Mouse (Mus musculus) MEL (cell line): ENCODE measurements around the gene Ccl7. TPM values are rescaled to one million over a fixed set of nuclear protein-coding genes. Genes with fewer than 3 reads are reported as not detected.

Experiments used
- DNase-seq: peaks from one replicate; pipeline ENCODE4 v3.0.0; 2011; ENCODE audit warnings: low read depth, low spot score
- H3K27ac ChIP-seq: 2 replicates; pipeline ENCODE4 v1.5.1; 2012; ENCODE audit warnings: low read depth, mild to moderate bottlenecking, control low read depth, low read length, moderate library complexity; ENCODE audit not compliant: control insufficient read depth
- H3K27me3 ChIP-seq, 2 experiments: fragments of 150-350 bp in 1 of 2; sonication (generic) in 1 of 2; 2 replicates each; pipeline ENCODE4 v1.6.1; 2012; ENCODE audit warnings: low read length in 2 of 2, mild to moderate bottlenecking in 2 of 2, improper control_type of control experiment in 1 of 2, moderate library complexity in 1 of 2; ENCODE audit not compliant: insufficient read depth in 2 of 2, control insufficient read depth in 1 of 2
- H3K36me3 ChIP-seq, 2 experiments: 2 replicates each; pipeline ENCODE4 v1.6.1; 2012 to 2014; ENCODE audit warnings: low read length in 2 of 2, improper control_type of control experiment in 1 of 2, inconsistent platforms in 1 of 2, mild to moderate bottlenecking in 1 of 2; ENCODE audit not compliant: insufficient read depth in 2 of 2, control insufficient read depth in 1 of 2
- H3K4me1 ChIP-seq, 2 experiments: fragments of 150-350 bp in 1 of 2; sonication (generic) in 1 of 2; 2 replicates each; pipeline ENCODE4 v1.6.1; 2012; ENCODE audit warnings: low read length in 2 of 2, improper control_type of control experiment in 1 of 2, mild to moderate bottlenecking in 1 of 2; ENCODE audit not compliant: insufficient read depth in 2 of 2, control insufficient read depth in 1 of 2
- H3K4me3 ChIP-seq, 2 experiments: fragments of 150-350 bp in 1 of 2; sonication (generic) in 1 of 2; 2 replicates each; pipeline ENCODE4 v1.5.1; 2012; ENCODE audit warnings: low read depth in 2 of 2, low read length in 2 of 2, mild to moderate bottlenecking in 2 of 2, moderate library complexity in 2 of 2, control low read depth in 1 of 2, improper control_type of control experiment in 1 of 2; ENCODE audit not compliant: control insufficient read depth in 1 of 2, insufficient read depth in 1 of 2
- H3K79me2 ChIP-seq: 2 replicates; pipeline ENCODE4 v1.6.1; 2012; ENCODE audit warnings: mild to moderate bottlenecking, low read length, moderate library complexity; ENCODE audit not compliant: control insufficient read depth, poor library complexity, insufficient read depth
- H3K9ac ChIP-seq: 2 replicates; pipeline ENCODE4 v1.6.1; 2012; ENCODE audit warnings: low read depth, mild to moderate bottlenecking, control low read depth, low read length, moderate library complexity; ENCODE audit not compliant: control insufficient read depth, poor library complexity, severe bottlenecking
- H3K9me3 ChIP-seq: fragments of 150-350 bp; sonication (generic); replicated peaks from 2 replicates; pipeline ENCODE4 v1.6.1; 2012; ENCODE audit warnings: mild to moderate bottlenecking, low read length, improper control_type of control experiment, moderate library complexity; ENCODE audit not compliant: insufficient read depth
- BHLHE40 ChIP-seq: IDR thresholded peaks from 2 replicates; pipeline ENCODE4 v1.6.1; 2012; ENCODE audit warnings: low read depth, mild to moderate bottlenecking, inconsistent platforms, low read length, improper control_type of control experiment, borderline replicate concordance
- CHD2 ChIP-seq: IDR thresholded peaks from 2 replicates; pipeline ENCODE4 v1.6.1; 2011; ENCODE audit warnings: low read length, improper control_type of control experiment
- CTCF ChIP-seq, 3 experiments: IDR thresholded peaks in 2 of 3; conservative IDR thresholded peaks in 1 of 3; 2 replicates each; pipeline ENCODE4 v1.5.1; 2011 to 2012; ENCODE audit warnings: low read length in 3 of 3, low read depth in 2 of 3, mild to moderate bottlenecking in 2 of 3, improper control_type of control experiment in 1 of 3, inconsistent platforms in 1 of 3, mixed read lengths in 1 of 3, moderate library complexity in 1 of 3; ENCODE audit not compliant: control insufficient read depth in 1 of 3, insufficient read depth in 1 of 3, poor library complexity in 1 of 3, severe bottlenecking in 1 of 3
- ELF1 ChIP-seq: IDR thresholded peaks from 2 replicates; pipeline ENCODE4 v1.6.1; 2014; ENCODE audit warnings: low read depth, mild to moderate bottlenecking, inconsistent platforms, low read length, improper control_type of control experiment, moderate library complexity
- ETS1 ChIP-seq: IDR thresholded peaks from 2 replicates; pipeline ENCODE4 v1.6.1; 2012; ENCODE audit warnings: low read depth, mild to moderate bottlenecking, inconsistent platforms, low read length, improper control_type of control experiment, moderate library complexity
- GATA1 ChIP-seq: IDR thresholded peaks from 2 replicates; pipeline ENCODE4 v1.6.1; 2011; ENCODE audit warnings: low read depth, low read length, improper control_type of control experiment
- HCFC1 ChIP-seq: IDR thresholded peaks from 2 replicates; pipeline ENCODE4 v1.6.1; 2012; ENCODE audit warnings: low read depth, mild to moderate bottlenecking, inconsistent platforms, low read length, improper control_type of control experiment, moderate library complexity
- KAT2A ChIP-seq: conservative IDR thresholded peaks from 2 replicates; pipeline ENCODE4 v1.6.1; 2012; ENCODE audit warnings: low read depth, low read length, improper control_type of control experiment, inconsistent platforms
- MAX ChIP-seq: IDR thresholded peaks from 2 replicates; pipeline ENCODE4 v1.6.1; 2011; ENCODE audit warnings: low read length, improper control_type of control experiment
- MAZ ChIP-seq: IDR thresholded peaks from 2 replicates; pipeline ENCODE4 v1.6.1; 2012; ENCODE audit warnings: low read depth, mild to moderate bottlenecking, inconsistent platforms, low read length, improper control_type of control experiment
- MXI1 ChIP-seq: IDR thresholded peaks from 2 replicates; pipeline ENCODE4 v1.6.1; 2011; ENCODE audit warnings: mild to moderate bottlenecking, low read depth, low read length, improper control_type of control experiment
- MYB ChIP-seq: IDR thresholded peaks from 2 replicates; pipeline ENCODE4 v1.6.1; 2011; ENCODE audit warnings: mild to moderate bottlenecking, low read depth, low read length, improper control_type of control experiment
- NELFE ChIP-seq: IDR thresholded peaks from 2 replicates; pipeline ENCODE4 v1.6.1; 2011; ENCODE audit warnings: low read depth, low read length, improper control_type of control experiment
- NRF1 ChIP-seq: IDR thresholded peaks from 2 replicates; pipeline ENCODE4 v1.6.1; 2014; ENCODE audit warnings: low read depth, mild to moderate bottlenecking, inconsistent platforms, low read length, improper control_type of control experiment, moderate library complexity; ENCODE audit not compliant: poor library complexity, insufficient read depth, severe bottlenecking
- POLR2A ChIP-seq, 2 experiments: IDR thresholded peaks; 2 replicates each; pipeline ENCODE4 v1.6.1; 2011 to 2012; ENCODE audit warnings: low read length in 2 of 2, mild to moderate bottlenecking in 2 of 2, control low read depth in 1 of 2, improper control_type of control experiment in 1 of 2, low read depth in 1 of 2, moderate library complexity in 1 of 2; ENCODE audit not compliant: control insufficient read depth in 1 of 2, insufficient read depth in 1 of 2, poor library complexity in 1 of 2
- POLR2AphosphoS5 ChIP-seq: IDR thresholded peaks from 2 replicates; pipeline ENCODE4 v1.6.1; 2012; ENCODE audit warnings: low read depth, borderline replicate concordance, mild to moderate bottlenecking, inconsistent platforms, low read length, moderate library complexity, mixed read lengths
- RAD21 ChIP-seq: IDR thresholded peaks from 2 replicates; pipeline ENCODE4 v1.6.1; 2011; ENCODE audit warnings: mild to moderate bottlenecking, low read depth, low read length, improper control_type of control experiment
- RCOR1 ChIP-seq: IDR thresholded peaks from 2 replicates; pipeline ENCODE4 v1.6.1; 2012; ENCODE audit warnings: low read depth, mild to moderate bottlenecking, inconsistent platforms, low read length, improper control_type of control experiment
- SMC3 ChIP-seq: IDR thresholded peaks from 2 replicates; pipeline ENCODE4 v1.6.1; 2011; ENCODE audit warnings: low read depth, low read length, improper control_type of control experiment
- TBP ChIP-seq: IDR thresholded peaks from 2 replicates; pipeline ENCODE4 v1.8.0; 2011; ENCODE audit warnings: low read depth, low read length, improper control_type of control experiment
- TCF12 ChIP-seq: IDR thresholded peaks from 2 replicates; pipeline ENCODE4 v1.6.1; 2014; ENCODE audit warnings: low read depth, mild to moderate bottlenecking, inconsistent platforms, low read length, improper control_type of control experiment, moderate library complexity
- ZC3H11A ChIP-seq: IDR thresholded peaks from 2 replicates; pipeline ENCODE4 v1.6.1; 2012; ENCODE audit warnings: low read depth, mild to moderate bottlenecking, inconsistent platforms, low read length, improper control_type of control experiment
- ZKSCAN1 ChIP-seq: IDR thresholded peaks from 2 replicates; pipeline ENCODE4 v1.6.1; 2012; ENCODE audit warnings: low read depth, mild to moderate bottlenecking, inconsistent platforms, low read length, improper control_type of control experiment, moderate library complexity
- ZMIZ1 ChIP-seq: IDR thresholded peaks from 2 replicates; pipeline ENCODE4 v1.6.1; 2012; ENCODE audit warnings: low read depth, mild to moderate bottlenecking, inconsistent platforms, low read length, improper control_type of control experiment, moderate library complexity
- ZNF384 ChIP-seq: IDR thresholded peaks from 2 replicates; pipeline ENCODE4 v1.6.1; 2012; ENCODE audit warnings: low read depth, mild to moderate bottlenecking, inconsistent platforms, low read length, improper control_type of control experiment
- polyA plus RNA-seq, 2 experiments: library from polyadenylated mRNA; stranded (reverse) in 1 of 2; unstranded in 1 of 2; fragments of >175 nt in 1 of 2; fragments of >200 nt in 1 of 2; gene quantifications; 2 replicates each; pipeline versions ENCODE4 v1.2.1 to v1.2.4; 2012; ENCODE audit warnings: low replicate concordance in 2 of 2, low read depth in 1 of 2; ENCODE audit not compliant: insufficient read length in 2 of 2, insufficient read depth in 1 of 2, missing spikeins in 1 of 2
- total RNA-seq: library from RNA; depleted of rRNA; stranded (reverse); fragments of 300-350 nt; gene quantifications from 2 replicates; pipeline ENCODE4 v1.2.3, GENCODE M21; 2012

The Ccl7 gene
- total and polyA plus RNA-seq, 3 experiments = not detected

- Histone ChIP-seq H3K79me2 (no peaks in the 10 kb centered on the region), H3K9ac (no peak overlapping the region), H3K9me3 (no peaks in the 10 kb centered on the region), H3K4me1 (no peaks in the 10 kb centered on the region), H3K27ac (no peak overlapping the region), H3K36me3 (no peaks in the 10 kb centered on the region), H3K4me3 (no peak overlapping the region), H3K27me3 (no peaks in the 10 kb centered on the region)
- DNase-seq = no peak
- TF ChIP-seq HCFC1 (no peak), MAZ (no peak), MXI1 (no peak), ETS1 (no peak), CHD2 (no peak), RCOR1 (no peak), POLR2AphosphoS5 (no peak), POLR2A (IDR thresholded peaks at IDR 0.05; ENCODE audit: control insufficient read depth in 1 of 2, insufficient read depth in 1 of 2, low read depth in 1 of 2, low read length in 2 of 2, poor library complexity in 1 of 2) (no peak), ELF1 (no peak), ZC3H11A (no peak), GATA1 (no peak), NELFE (no peak)
Measured at GRCm38 (mm10) chr11:82062226-82062625, 16.7 kb downstream of the Ccl7 start.

- no peaks in the 10 kb centered on the region for H3K27me3 ChIP-seq
Measured at GRCm38 (mm10) chr11:82063454-82063853, 17.9 kb downstream of the Ccl7 start.

More at GRCm38 (mm10) chr11:82063454-82063853, 17.9 kb downstream of the Ccl7 start:
- Histone ChIP-seq H3K36me3 (no peaks in the 10 kb centered on the region), H3K4me1 (no peaks in the 10 kb centered on the region), H3K9ac (no peak overlapping the region), H3K27ac (no peak overlapping the region), H3K79me2 (no peaks in the 10 kb centered on the region), H3K4me3 (no peak overlapping the region), H3K9me3 (no peaks in the 10 kb centered on the region)
- DNase-seq = no peak
- TF ChIP-seq RCOR1 (no peak), BHLHE40 (no peak), KAT2A (no peak), SMC3 (no peak), TBP (no peak), RAD21 (no peak), POLR2AphosphoS5 (no peak), MAX (no peak), MXI1 (no peak), MYB (no peak), ZKSCAN1 (no peak), CTCF (IDR thresholded peaks at IDR 0.05 in 2 of 3, conservative IDR thresholded peaks at IDR 0.05 in 1 of 3; ENCODE audit: control insufficient read depth in 1 of 3, insufficient read depth in 1 of 3, low read depth in 2 of 3, low read length in 3 of 3, poor library complexity in 1 of 3, severe bottlenecking in 1 of 3) (no peak), ZMIZ1 (no peak), TCF12 (no peak), CHD2 (no peak), ZNF384 (no peak), NRF1 (no peak), ZC3H11A (no peak)
